Mouse (Mus musculus): ENCODE results near the gene Pvr. TPM values are rescaled to one million over a fixed set of nuclear protein-coding genes. Genes with fewer than 3 reads are reported as not detected.

Gene Pvr
- polyA plus RNA-seq, 1 experiment from 2014 or later = 4.8 TPM

DNA sequence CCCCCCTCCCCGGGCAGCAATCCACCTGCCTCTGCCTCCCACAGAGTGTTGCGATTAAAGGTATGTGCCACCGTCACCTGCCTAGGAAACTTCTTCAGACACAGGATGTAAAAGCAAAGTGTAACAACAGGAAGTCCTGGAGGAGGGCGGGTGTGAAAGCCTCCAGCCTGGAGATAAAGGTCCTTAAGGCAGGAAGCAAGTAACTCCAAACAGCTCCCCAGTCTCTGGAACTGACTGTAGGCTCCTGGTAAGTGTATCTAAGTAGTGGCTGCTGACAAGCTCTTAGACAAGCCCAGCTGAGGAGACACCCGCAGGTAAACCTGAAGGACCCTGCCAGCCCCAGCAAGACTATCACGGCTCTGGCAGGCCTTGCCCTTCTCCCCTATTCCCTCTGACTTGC, 19.3 kb upstream of the Pvr start:
- ATAC-seq (replicated peaks; ENCODE audit: insufficient number of reproducible peaks, low FRiP score, low TSS enrichment, low read depth) = no peak

GRCm38 (mm10) chr7:19939555-19940235, 18.7 kb upstream of the Pvr start:
- no peaks in the 10 kb centered on the region for H3K9me3 ChIP-seq (replicated peaks; ENCODE audit: control insufficient read depth, low read length)
- no peaks in the 10 kb centered on the region for H3K4me1 ChIP-seq (ENCODE audit: control insufficient read depth, insufficient read depth, low read length)
- no peaks in the 10 kb centered on the region for H3K36me3 ChIP-seq (replicated peaks; ENCODE audit: control insufficient read depth, insufficient read depth, low read depth, low read length)
- no peak overlapping the region for H3K9ac ChIP-seq (replicated peaks; ENCODE audit: low read length)
- H3K27me3 ChIP-seq (ENCODE audit: control insufficient read depth, insufficient read depth, low read length) = no peaks in the 10 kb centered on the region
- no peak for ATAC-seq (replicated peaks; ENCODE audit: insufficient number of reproducible peaks, low FRiP score, low TSS enrichment, low read depth)
- WGBS = 64% methylated on average over 10 of the region's 12 CpGs
- H3K4me2 ChIP-seq (ENCODE audit: low read depth, low read length) = no peak overlapping the region
- H3K27ac ChIP-seq (replicated peaks; ENCODE audit: low read depth, low read length) = no peak overlapping the region
- no peak overlapping the region for H3K4me3 ChIP-seq (ENCODE audit: low read depth, low read length)
- DNase-seq (ENCODE audit: low spot score) = no peak

More for the DNA sequence above, 19.3 kb upstream of the Pvr start:
- no peak for DNase-seq (ENCODE audit: low spot score)
- Histone ChIP-seq H3K27me3 (ENCODE audit: control insufficient read depth, insufficient read depth, low read length) (no peaks in the 10 kb centered on the region), H3K4me2 (ENCODE audit: low read depth, low read length) (no peak overlapping the region), H3K36me3 (replicated peaks; ENCODE audit: control insufficient read depth, insufficient read depth, low read depth, low read length) (no peaks in the 10 kb centered on the region), H3K9ac (replicated peaks; ENCODE audit: low read length) (no peak overlapping the region), H3K4me3 (ENCODE audit: low read depth, low read length) (no peak overlapping the region), H3K27ac (replicated peaks; ENCODE audit: low read depth, low read length) (no peak overlapping the region), H3K4me1 (ENCODE audit: control insufficient read depth, insufficient read depth, low read length) (no peaks in the 10 kb centered on the region), H3K9me3 (replicated peaks; ENCODE audit: control insufficient read depth, low read length) (no peaks in the 10 kb centered on the region)
- 45% methylated on average over 5 of the region's 6 CpGs for WGBS

GRCm38 (mm10) chr7:19937229-19937821, 16.4 kb upstream of the Pvr start:
- Histone ChIP-seq H3K4me2 (ENCODE audit: low read depth, low read length) (no peak overlapping the region), H3K27me3 (ENCODE audit: control insufficient read depth, insufficient read depth, low read length) (no peaks in the 10 kb centered on the region), H3K36me3 (replicated peaks; ENCODE audit: control insufficient read depth, insufficient read depth, low read depth, low read length) (no peaks in the 10 kb centered on the region), H3K9ac (replicated peaks; ENCODE audit: low read length) (no peak overlapping the region), H3K9me3 (replicated peaks; ENCODE audit: control insufficient read depth, low read length) (no peaks in the 10 kb centered on the region), H3K4me1 (ENCODE audit: control insufficient read depth, insufficient read depth, low read length) (no peaks in the 10 kb centered on the region), H3K27ac (replicated peaks; ENCODE audit: low read depth, low read length) (no peak overlapping the region), H3K4me3 (ENCODE audit: low read depth, low read length) (no peak overlapping the region)
- ATAC-seq (replicated peaks; ENCODE audit: insufficient number of reproducible peaks, low FRiP score, low TSS enrichment, low read depth) (no peak), DNase-seq (ENCODE audit: low spot score) (no peak)
- WGBS = 86% methylated on average over 11 of the region's 11 CpGs

DNA sequence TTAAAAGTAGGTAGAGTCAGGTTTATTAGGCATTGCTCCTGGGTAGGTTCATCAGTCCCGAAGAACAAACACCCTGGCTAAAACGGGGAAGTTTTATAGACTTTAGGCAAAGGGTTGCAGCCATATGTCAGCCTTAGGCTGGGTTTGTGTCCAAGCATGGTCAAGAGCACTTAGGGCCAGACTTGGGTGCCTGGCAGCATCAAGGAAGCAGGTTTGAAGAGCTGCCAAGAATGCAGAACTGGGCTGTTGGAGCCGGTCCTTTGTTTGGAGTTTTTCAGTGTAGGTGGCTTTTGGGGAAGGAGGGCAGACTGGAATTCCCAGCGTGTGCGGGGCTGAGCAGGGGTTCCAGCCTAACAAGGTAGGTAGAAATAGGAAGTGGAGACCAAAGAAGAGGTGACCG, 15.0 kb upstream of the Pvr start:
- Histone ChIP-seq H3K9me3 (replicated peaks; ENCODE audit: control insufficient read depth, low read length) (no peaks in the 10 kb centered on the region), H3K27me3 (ENCODE audit: control insufficient read depth, insufficient read depth, low read length) (no peaks in the 10 kb centered on the region), H3K36me3 (replicated peaks; ENCODE audit: control insufficient read depth, insufficient read depth, low read depth, low read length) (no peaks in the 10 kb centered on the region), H3K4me2 (ENCODE audit: low read depth, low read length) (no peak overlapping the region), H3K4me3 (ENCODE audit: low read depth, low read length) (no peak overlapping the region), H3K9ac (replicated peaks; ENCODE audit: low read length) (no peak overlapping the region), H3K27ac (replicated peaks; ENCODE audit: low read depth, low read length) (no peak overlapping the region), H3K4me1 (ENCODE audit: control insufficient read depth, insufficient read depth, low read length) (no peaks in the 10 kb centered on the region)
- WGBS = 90% methylated on average over 6 of the region's 6 CpGs
- ATAC-seq (replicated peaks; ENCODE audit: insufficient number of reproducible peaks, low FRiP score, low TSS enrichment, low read depth) = no peak
- no peak for DNase-seq (ENCODE audit: low spot score)

GRCm38 (mm10) chr7:19935171-19935751, 14.3 kb upstream of the Pvr start:
- DNase-seq (ENCODE audit: low spot score) = no peak
- H3K4me3 ChIP-seq (ENCODE audit: low read depth, low read length) = no peak overlapping the region
- WGBS = 79% methylated on average over 20 of the region's 20 CpGs
- no peaks in the 10 kb centered on the region for H3K9me3 ChIP-seq (replicated peaks; ENCODE audit: control insufficient read depth, low read length)
- no peak overlapping the region for H3K27ac ChIP-seq (replicated peaks; ENCODE audit: low read depth, low read length)
- ATAC-seq (replicated peaks; ENCODE audit: insufficient number of reproducible peaks, low FRiP score, low TSS enrichment, low read depth) = no peak
- no peaks in the 10 kb centered on the region for H3K4me1 ChIP-seq (ENCODE audit: control insufficient read depth, insufficient read depth, low read length)
- H3K27me3 ChIP-seq (ENCODE audit: control insufficient read depth, insufficient read depth, low read length) = no peaks in the 10 kb centered on the region
- no peak overlapping the region for H3K9ac ChIP-seq (replicated peaks; ENCODE audit: low read length)
- no peak overlapping the region for H3K4me2 ChIP-seq (ENCODE audit: low read depth, low read length)
- no peaks in the 10 kb centered on the region for H3K36me3 ChIP-seq (replicated peaks; ENCODE audit: control insufficient read depth, insufficient read depth, low read depth, low read length)

GRCm38 (mm10) chr7:19932877-19933809, 12.2 kb upstream of the Pvr start:
- Histone ChIP-seq H3K4me2 (ENCODE audit: low read depth, low read length) (peak overlapping the region; percentile 13; the same call in 1 of the 2 replicates), H3K9ac (replicated peaks; ENCODE audit: low read length) (no peak overlapping the region), H3K4me1 (ENCODE audit: control insufficient read depth, insufficient read depth, low read length) (no peaks in the 10 kb centered on the region), H3K9me3 (replicated peaks; ENCODE audit: control insufficient read depth, low read length) (no peaks in the 10 kb centered on the region), H3K27me3 (ENCODE audit: control insufficient read depth, insufficient read depth, low read length) (no peaks in the 10 kb centered on the region), H3K36me3 (replicated peaks; ENCODE audit: control insufficient read depth, insufficient read depth, low read depth, low read length) (no peaks in the 10 kb centered on the region), H3K4me3 (ENCODE audit: low read depth, low read length) (no peak overlapping the region), H3K27ac (replicated peaks; ENCODE audit: low read depth, low read length) (no peak overlapping the region)
- DNase-seq (ENCODE audit: low spot score) = peak; percentile 30
- 32% methylated on average over 21 of the region's 21 CpGs for WGBS
- no peak for ATAC-seq (replicated peaks; ENCODE audit: insufficient number of reproducible peaks, low FRiP score, low TSS enrichment, low read depth)

GRCm38 (mm10) chr7:19932133-19932876, 11.3 kb upstream of the Pvr start:
- 28% methylated on average over 13 of the region's 13 CpGs for WGBS
- DNase-seq (ENCODE audit: low spot score) (no peak), ATAC-seq (replicated peaks; ENCODE audit: insufficient number of reproducible peaks, low FRiP score, low TSS enrichment, low read depth) (no peak)
- no peaks in the 10 kb centered on the region for H3K36me3 ChIP-seq (replicated peaks; ENCODE audit: control insufficient read depth, insufficient read depth, low read depth, low read length)
- no peak overlapping the region for H3K4me2 ChIP-seq (ENCODE audit: low read depth, low read length)
- H3K4me3 ChIP-seq (ENCODE audit: low read depth, low read length) = no peak overlapping the region
- no peak overlapping the region for H3K27ac ChIP-seq (replicated peaks; ENCODE audit: low read depth, low read length)
- H3K27me3 ChIP-seq (ENCODE audit: control insufficient read depth, insufficient read depth, low read length) = no peaks in the 10 kb centered on the region
- H3K9me3 ChIP-seq (replicated peaks; ENCODE audit: control insufficient read depth, low read length) = no peaks in the 10 kb centered on the region
- no peaks in the 10 kb centered on the region for H3K4me1 ChIP-seq (ENCODE audit: control insufficient read depth, insufficient read depth, low read length)
- H3K9ac ChIP-seq (replicated peaks; ENCODE audit: low read length) = no peak overlapping the region

Data from embryonic facial prominence, embryonic 11.5 days (tissue).